Mouse (Mus musculus) embryonic facial prominence, embryonic 14.5 days (tissue): Measurements from ENCODE around the gene Gpr161. TPM values are rescaled to one million over a fixed set of nuclear protein-coding genes. Genes with fewer than 3 reads are reported as not detected.

Experiments used
- ATAC-seq: fragments of 200-750 bp; cut with Nextera tagmentation; 2 replicates; pipeline ENCODE4 v1.8.0; 2017; ENCODE audit warnings: low read depth, moderate number of reproducible peaks, moderate TSS enrichment
- DNase-seq: peaks from one replicate; pipeline ENCODE4 v3.0.0-alpha.2; 2015; ENCODE audit warnings: low spot score
- H3K27ac ChIP-seq: fragments of 300-500 bp; sonication (generic); replicated peaks from 2 replicates; pipeline ENCODE4 v1.5.1; 2014; ENCODE audit warnings: low read depth, mild to moderate bottlenecking, low read length, moderate library complexity
- H3K27me3 ChIP-seq: fragments of 300-500 bp; sonication (generic); replicated peaks from 2 replicates; pipeline ENCODE4 v1.6.1; 2014; ENCODE audit warnings: low read length; ENCODE audit not compliant: control insufficient read depth, insufficient read depth
- H3K36me3 ChIP-seq: fragments of 300-500 bp; sonication (generic); 2 replicates; pipeline ENCODE4 v1.6.1; 2014; ENCODE audit warnings: low read length, mixed read lengths; ENCODE audit not compliant: control insufficient read depth, insufficient read depth
- H3K4me1 ChIP-seq: fragments of 300-500 bp; sonication (generic); 2 replicates; pipeline ENCODE4 v1.6.1; 2014; ENCODE audit warnings: antibody characterized with exemption, low read length; ENCODE audit not compliant: control insufficient read depth, insufficient read depth
- H3K4me2 ChIP-seq: fragments of 300-500 bp; sonication (generic); 2 replicates; pipeline ENCODE4 v1.6.1; 2014; ENCODE audit warnings: low read depth, mild to moderate bottlenecking, low read length, moderate library complexity, mixed read lengths
- H3K4me3 ChIP-seq: fragments of 300-500 bp; sonication (generic); 2 replicates; pipeline ENCODE4 v1.5.1; 2014; ENCODE audit warnings: low read depth, mild to moderate bottlenecking, low read length
- H3K9ac ChIP-seq: fragments of 300-500 bp; sonication (generic); 2 replicates; pipeline ENCODE4 v1.6.1; 2014; ENCODE audit warnings: low read depth, mild to moderate bottlenecking, low read length, moderate library complexity, mixed read lengths
- H3K9me3 ChIP-seq: fragments of 300-500 bp; sonication (generic); 2 replicates; pipeline ENCODE4 v1.6.1; 2016; ENCODE audit warnings: low read length; ENCODE audit not compliant: control insufficient read depth
- WGBS: fragments of 180-500 bp; shearing (Covaris S2); extraction: QIAGEN DNeasy Blood & Tissue Kit; methylation state at CpG from one replicate; pipeline ENCODE4 v1.1.7; 2014; 5-methylcytosine and 5-hydroxymethylcytosine counted together
- polyA plus RNA-seq: library from polyadenylated mRNA; unstranded; fragments of >200 nt; fragmentation: Nextera tagmentation; extraction: Ambion mirVana; gene quantifications from 2 replicates; pipeline ENCODE4 v1.2.1, GENCODE M21; 2014

Gpr161 gene
- polyA plus RNA-seq, 1 experiment from 2014 or later = 1.2 TPM

- Histone ChIP-seq H3K9ac (peak overlapping the region; percentile 86), H3K4me2 (peak overlapping the region; percentile 91), H3K9me3 (no peaks in the 10 kb centered on the region), H3K4me1 (peaks cover 15% of the 10 kb centered on the region), H3K36me3 (no peaks in the 10 kb centered on the region), H3K27ac (peak overlapping the region; percentile 87), H3K4me3 (peak overlapping the region; percentile 76), H3K27me3 (no peaks in the 10 kb centered on the region)
- DNase-seq = peak; percentile 88
- peak; percentile 90 for ATAC-seq
- under 1% methylated on average over 7 of the region's 71 CpGs for WGBS
Measured at GRCm38 (mm10) chr1:165281351-165282221, 14.0 kb upstream of the Gpr161 start.

GRCm38 (mm10) chr1:165282222-165282966, 13.2 kb upstream of the Gpr161 start:
- Histone ChIP-seq H3K4me2 (peak overlapping the region; percentile 91), H3K27ac (peak overlapping the region; percentile 87), H3K4me1 (peaks cover 15% of the 10 kb centered on the region), H3K9me3 (no peaks in the 10 kb centered on the region), H3K4me3 (peak overlapping the region; percentile 76), H3K9ac (peak overlapping the region; percentile 86), H3K36me3 (no peaks in the 10 kb centered on the region), H3K27me3 (no peaks in the 10 kb centered on the region)
- ATAC-seq (peak; percentile 44), DNase-seq (peak; percentile 50)
- WGBS = 1% methylated on average over 21 of the region's 35 CpGs

DNA sequence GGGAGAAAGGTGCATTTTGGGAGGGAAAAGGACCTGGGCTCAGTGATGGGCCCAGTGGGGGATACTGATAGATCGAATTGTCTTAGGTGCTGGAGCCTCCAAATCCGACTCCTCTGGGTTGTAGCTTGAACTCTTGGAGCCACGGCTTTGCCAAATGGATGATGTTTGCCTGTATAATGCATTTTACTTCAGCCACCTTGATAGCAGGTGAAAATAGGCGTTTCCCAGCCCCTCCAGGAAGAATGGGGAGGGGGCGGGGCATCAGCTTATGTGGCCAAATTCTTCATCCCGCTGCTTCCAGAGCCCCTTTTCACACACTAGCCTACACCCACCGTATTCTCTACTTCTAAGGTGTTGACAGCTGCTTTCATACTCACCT, 12.6 kb upstream of the Gpr161 start:
- Histone ChIP-seq H3K27me3 (no peaks in the 10 kb centered on the region), H3K4me1 (peaks cover 15% of the 10 kb centered on the region), H3K36me3 (no peaks in the 10 kb centered on the region), H3K9me3 (no peaks in the 10 kb centered on the region), H3K27ac (no peak overlapping the region), H3K4me2 (peak overlapping the region; percentile 91), H3K9ac (peak overlapping the region; percentile 86), H3K4me3 (peak overlapping the region; percentile 76)
- DNase-seq (no peak), ATAC-seq (no peak)
- WGBS = 15% methylated on average over 7 of the region's 7 CpGs

- Histone ChIP-seq H3K4me3 (no peak overlapping the region), H3K9ac (no peak overlapping the region), H3K4me1 (peaks cover 15% of the 10 kb centered on the region), H3K36me3 (no peaks in the 10 kb centered on the region), H3K27me3 (no peaks in the 10 kb centered on the region), H3K4me2 (no peak overlapping the region), H3K9me3 (no peaks in the 10 kb centered on the region), H3K27ac (no peak overlapping the region)
- 60% methylated on average over 7 of the region's 7 CpGs for WGBS
- ATAC-seq (no peak), DNase-seq (no peak)
Measured at GRCm38 (mm10) chr1:165284096-165284495, 11.5 kb upstream of the Gpr161 start.

DNA sequence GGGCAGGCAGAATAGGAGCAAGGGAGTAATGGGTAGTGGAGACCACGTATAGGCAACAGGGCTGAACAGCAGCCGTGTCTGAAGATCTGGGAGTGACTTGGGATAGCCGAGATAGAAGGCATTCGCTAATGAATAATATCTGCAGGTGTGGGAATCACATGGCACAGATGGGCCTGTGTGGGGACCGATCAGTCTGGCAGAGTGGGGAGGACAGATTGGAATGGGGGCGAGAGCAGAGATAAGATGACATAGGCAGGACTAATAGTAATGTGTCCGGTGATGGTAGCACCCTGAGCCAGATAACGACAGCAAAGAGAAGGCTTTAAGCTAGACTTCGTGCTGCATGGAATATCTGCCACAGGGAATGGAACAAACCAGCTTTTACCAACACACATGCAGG, 7.4 kb upstream of the Gpr161 start:
- DNase-seq (no peak), ATAC-seq (no peak)
- Histone ChIP-seq H3K9me3 (no peaks in the 10 kb centered on the region), H3K9ac (no peak overlapping the region), H3K27me3 (no peaks in the 10 kb centered on the region), H3K4me2 (no peak overlapping the region), H3K36me3 (no peaks in the 10 kb centered on the region), H3K27ac (no peak overlapping the region), H3K4me3 (no peak overlapping the region), H3K4me1 (peaks cover 9% of the 10 kb centered on the region)
- WGBS = 91% methylated on average over 9 of the region's 9 CpGs

- WGBS = 90% methylated on average over 4 of the region's 4 CpGs
- H3K27me3 ChIP-seq = no peaks in the 10 kb centered on the region
Measured at GRCm38 (mm10) chr1:165289831-165290230, 5.8 kb upstream of the Gpr161 start.

GRCm38 (mm10) chr1:165291606-165292005, 4.0 kb upstream of the Gpr161 start:
- no peaks in the 10 kb centered on the region for H3K9me3 ChIP-seq
- H3K9ac ChIP-seq = no peak overlapping the region
- ATAC-seq (no peak), DNase-seq (no peak)
- no peaks in the 10 kb centered on the region for H3K27me3 ChIP-seq
- no peaks in the 10 kb centered on the region for H3K4me1 ChIP-seq
- 79% methylated on average over 6 of the region's 6 CpGs for WGBS
- H3K27ac ChIP-seq = no peak overlapping the region
- peaks cover 5% of the 10 kb centered on the region; the same call in 1 of the 2 replicates for H3K36me3 ChIP-seq
- H3K4me2 ChIP-seq = no peak overlapping the region
- H3K4me3 ChIP-seq = no peak overlapping the region

More at GRCm38 (mm10) chr1:165289831-165290230, 5.8 kb upstream of the Gpr161 start:
- ATAC-seq (no peak), DNase-seq (no peak)
- Histone ChIP-seq H3K4me3 (no peak overlapping the region), H3K9ac (no peak overlapping the region), H3K36me3 (no peaks in the 10 kb centered on the region), H3K4me2 (no peak overlapping the region), H3K9me3 (no peaks in the 10 kb centered on the region), H3K27ac (no peak overlapping the region), H3K4me1 (no peaks in the 10 kb centered on the region)

- WGBS = 72% methylated on average over 3 of the region's 3 CpGs
- no peak for ATAC-seq
- H3K27me3 ChIP-seq = no peaks in the 10 kb centered on the region
- no peaks in the 10 kb centered on the region for H3K9me3 ChIP-seq
- H3K4me1 ChIP-seq = no peaks in the 10 kb centered on the region; the same call in 1 of the 2 replicates
- peaks cover 3% of the 10 kb centered on the region; the same call in 1 of the 2 replicates for H3K36me3 ChIP-seq
- H3K9ac ChIP-seq = no peak overlapping the region
- DNase-seq = no peak
- no peak overlapping the region for H3K4me3 ChIP-seq
- no peak overlapping the region for H3K27ac ChIP-seq
- no peak overlapping the region for H3K4me2 ChIP-seq
Measured at GRCm38 (mm10) chr1:165301108-165301507, 5.5 kb downstream of the Gpr161 start.
